Mouse (Mus musculus): ENCODE measurements around the gene Pramef25.
"Not testable (repeated sequence)": the region's sequence is repeated elsewhere in the genome, so short reads cannot be mapped to it uniquely, and the experiment has no call there.

The Pramef25 gene

GRCm38 (mm10) chr4:143950916-143951315 is at the start of gene Pramef25:
Gene Pramef25 (minus strand): TSS chr4:143951016.
- not testable (repeated sequence) for DNase-seq (ENCODE audit: low spot score)

DNA sequence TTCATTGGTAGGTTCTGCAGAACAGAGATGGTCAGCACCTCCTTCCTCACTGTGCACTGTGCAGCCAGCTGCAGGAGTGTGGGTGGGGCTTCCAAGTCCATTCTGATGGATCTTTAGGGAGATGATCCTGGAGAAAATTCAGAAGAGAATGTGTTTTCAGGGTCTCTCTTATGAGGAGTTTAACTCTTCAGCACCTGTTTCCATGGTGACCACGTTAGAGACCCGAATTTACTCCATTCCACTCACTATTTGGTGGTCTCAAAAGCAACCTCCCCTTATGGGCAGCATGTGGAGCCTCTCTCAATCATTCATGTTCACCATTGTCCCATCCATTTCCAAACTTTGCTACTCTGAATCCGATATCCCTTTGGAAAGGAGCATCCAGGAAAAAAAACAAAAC is 43.5 kb upstream of the Pramef25 start, which contains the start of gene Pramef17:
Pramef17 (minus strand) TSS at position 101 of the 400 bp plus-strand sequence.
- not testable (repeated sequence) for DNase-seq (ENCODE audit: low spot score)

DNA sequence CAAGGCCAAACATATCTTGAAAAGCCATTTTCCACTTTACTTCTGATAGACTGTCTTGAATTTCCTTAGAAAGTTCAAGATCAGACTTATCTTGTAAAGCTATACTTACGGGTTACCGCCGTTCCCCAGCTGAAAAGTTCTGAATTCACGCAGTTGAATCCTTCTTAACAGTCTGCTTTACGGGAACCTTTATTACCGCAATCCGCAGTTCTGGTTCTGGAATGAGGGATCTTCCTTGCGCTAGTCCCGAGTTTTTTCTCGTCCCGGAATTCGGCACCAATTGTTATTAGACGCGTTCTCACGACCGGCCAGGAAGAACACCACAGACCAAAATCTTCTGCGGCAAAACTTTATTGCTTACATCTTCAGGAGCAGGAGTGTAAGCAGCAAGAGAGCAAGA is 37.3 kb upstream of the Pramef25 start:
- peak; percentile 73 for DNase-seq (ENCODE audit: low spot score)

- peak; percentile 60 for DNase-seq (ENCODE audit: low spot score)
These were observed 36.7 kb upstream of the Pramef25 start for GRCm38 (mm10) chr4:143987475-143987941.

GRCm38 (mm10) chr4:143985733-143986132 is 34.9 kb upstream of the Pramef25 start:
- peak; percentile 39 for DNase-seq (ENCODE audit: low spot score)

DNA sequence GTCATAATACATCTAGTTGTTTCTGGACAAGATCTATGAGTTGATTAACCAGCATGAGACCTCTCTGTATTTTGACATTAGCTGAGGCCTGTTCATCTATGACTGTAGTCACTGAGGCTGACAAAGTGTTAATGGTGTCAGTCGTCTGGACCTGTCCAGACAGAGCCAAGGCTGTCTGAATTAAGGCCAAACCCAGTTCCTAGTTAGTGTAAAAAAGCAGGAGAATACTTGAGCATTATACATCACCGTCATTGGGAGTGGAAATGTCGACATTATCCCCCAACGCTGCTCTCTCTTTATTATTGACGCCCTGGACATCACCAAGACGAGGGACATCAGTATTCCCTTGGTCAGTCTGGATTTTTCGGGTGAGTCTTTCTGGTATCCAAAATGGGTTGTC is 34.3 kb upstream of the Pramef25 start:
- peak; percentile 10 for DNase-seq (ENCODE audit: low spot score)

DNA sequence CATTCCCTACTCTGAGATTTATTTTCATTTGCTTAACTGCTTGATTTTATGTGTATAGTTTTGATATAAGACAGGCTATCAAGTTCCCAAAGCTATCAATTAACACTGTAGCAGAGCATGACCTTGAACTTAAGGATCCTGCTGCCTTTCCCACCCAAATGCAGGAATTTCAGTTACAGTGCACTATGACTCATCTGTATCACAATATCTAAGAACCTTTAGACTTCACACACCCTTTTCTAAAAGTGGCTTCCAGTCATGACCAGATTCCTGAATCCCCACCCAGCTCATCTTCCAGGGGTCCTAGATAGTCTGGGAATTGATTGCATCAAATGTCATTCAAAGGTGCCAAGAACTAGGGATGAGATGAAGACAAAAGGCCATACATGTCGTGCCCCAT is 32.6 kb upstream of the Pramef25 start:
- not testable (repeated sequence) for DNase-seq (ENCODE audit: low spot score)

DNA sequence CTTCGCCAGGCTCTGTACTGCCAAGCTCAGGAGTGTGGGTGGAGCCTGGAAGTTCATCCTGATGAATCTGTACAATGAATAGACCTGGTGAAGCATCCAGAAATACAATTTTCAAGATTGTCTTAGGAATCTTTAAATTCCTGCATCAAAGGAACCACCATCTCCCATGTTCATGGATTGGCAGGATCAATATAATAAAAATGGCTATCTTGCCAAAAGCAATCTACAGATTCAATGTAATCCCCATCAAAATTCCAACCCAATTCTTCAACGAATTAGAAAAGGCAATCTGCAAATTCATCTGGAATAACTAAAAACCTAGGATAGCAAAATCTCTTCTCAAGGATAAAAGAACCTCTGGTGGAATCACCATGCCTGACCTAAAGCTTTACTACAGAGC is 16.0 kb upstream of the Pramef25 start, which contains the start of gene Gm13101:
Gm13101 (minus strand) TSS at position 101 of the 400 bp plus-strand sequence.
- DNase-seq (ENCODE audit: low spot score): not testable (repeated sequence)

- DNase-seq (ENCODE audit: low spot score): not testable (repeated sequence)
These were observed 50.5 kb downstream of the Pramef25 start, which contains the start of gene Pramef6 for GRCm38 (mm10) chr4:143900280-143900679. Gene Pramef6 (minus strand): TSS chr4:143900380.

All from testis, postnatal 14 days (tissue).